Mouse (Mus musculus) erythroid progenitor cell, adult 5-6 weeks (primary cell): ENCODE measurements at regions not wholly inside any gene's neighbourhood (a gene's known extent, or its start where the extent isn't known, plus 50 kb on each side); places are given as distances from the start of the nearest gene placed in this dataset.

Experiments
- ATAC-seq: replicated peaks from 2 replicates; pipeline ENCODE4 v1.8.0; 2016; ENCODE audit warnings: moderate number of reproducible peaks, mild to moderate bottlenecking, moderate TSS enrichment, inconsistent platforms; ENCODE audit not compliant: poor library complexity, low FRiP score, severe bottlenecking

GRCm38 (mm10) chr13:94707371-94708280 is 81.1 kb upstream of the Tbca start:
- no peak for ATAC-seq

- ATAC-seq = no peak
Observed at GRCm38 (mm10) chr13:94708786-94709185, 79.9 kb upstream of the Tbca start.

- ATAC-seq = no peak
Observed at GRCm38 (mm10) chr13:94709691-94710573, 78.8 kb upstream of the Tbca start.

- ATAC-seq = no peak
Observed at GRCm38 (mm10) chr13:94710574-94711172, 78.0 kb upstream of the Tbca start.

GRCm38 (mm10) chr13:94713451-94713850 is 75.3 kb upstream of the Tbca start:
- no peak for ATAC-seq

GRCm38 (mm10) chr13:94721625-94722024 is 67.1 kb upstream of the Tbca start:
- ATAC-seq = no peak
